Mouse (Mus musculus) ES-Bruce4 (cell line): ENCODE data around the gene Smarca5. TPM values are rescaled to one million over a fixed set of nuclear protein-coding genes. Genes with fewer than 3 reads are reported as not detected.
"Not testable (repeated sequence)": the region's sequence is repeated elsewhere in the genome, so short reads cannot be mapped to it uniquely, and the experiment has no call there.

Source experiments
- H3K27ac ChIP-seq: 2 replicates; pipeline ENCODE4 v1.5.1; 2012; ENCODE audit warnings: low read length, inconsistent platforms; ENCODE audit not compliant: insufficient read depth
- H3K27me3 ChIP-seq: 2 replicates; pipeline ENCODE4 v1.6.1; 2012; ENCODE audit warnings: mild to moderate bottlenecking, low read length, inconsistent platforms; ENCODE audit not compliant: control insufficient read depth, poor library complexity, insufficient read depth, severe bottlenecking
- H3K36me3 ChIP-seq: 2 replicates; pipeline ENCODE4 v1.6.1; 2012; ENCODE audit warnings: inconsistent platforms, mild to moderate bottlenecking, low read length, moderate library complexity; ENCODE audit not compliant: control insufficient read depth, poor library complexity, insufficient read depth, severe bottlenecking
- H3K4me1 ChIP-seq: one replicate; pipeline ENCODE4 v1.8.1; 2011; ENCODE audit warnings: low read length; ENCODE audit not compliant: control insufficient read depth, insufficient read depth
- H3K4me3 ChIP-seq: 2 replicates; pipeline ENCODE4 v1.5.1; 2011; ENCODE audit warnings: low read depth, mild to moderate bottlenecking, low read length
- H3K9ac ChIP-seq: 2 replicates; pipeline ENCODE4 v1.6.1; 2012; ENCODE audit warnings: low read depth, mild to moderate bottlenecking, inconsistent platforms; ENCODE audit not compliant: poor library complexity, severe bottlenecking
- H3K9me3 ChIP-seq: replicated peaks from 2 replicates; pipeline ENCODE4 v1.6.1; 2012; ENCODE audit warnings: mild to moderate bottlenecking, low read length, inconsistent platforms; ENCODE audit not compliant: control insufficient read depth, poor library complexity, insufficient read depth, severe bottlenecking
- CTCF ChIP-seq: IDR thresholded peaks from one replicate; pipeline ENCODE4 v1.8.1; 2011; ENCODE audit warnings: low read depth, low read length
- EP300 ChIP-seq: IDR thresholded peaks from 2 replicates; pipeline ENCODE4 v1.6.1; 2011; ENCODE audit warnings: low read depth, low read length; ENCODE audit not compliant: insufficient read depth
- POLR2A ChIP-seq: IDR thresholded peaks from one replicate; pipeline ENCODE4 v1.8.1; 2011; ENCODE audit warnings: low read length; ENCODE audit not compliant: insufficient read depth
- polyA plus RNA-seq: library from polyadenylated mRNA; stranded (reverse); fragments of >200 nt; gene quantifications from 2 replicates; pipeline ENCODE4 v1.2.4, GENCODE M21; 2011; ENCODE audit warnings: low read depth; ENCODE audit not compliant: missing spikeins, insufficient read depth, insufficient read length

The Smarca5 gene
- 142 and 155 TPM in 2 replicates for polyA plus RNA-seq

- H3K4me1 ChIP-seq, H3K9me3 ChIP-seq, H3K27me3 ChIP-seq: not testable (repeated sequence)
- Histone ChIP-seq H3K4me3 (peak within 1 kb of the TSS; percentile 73), H3K9ac (peak within 1 kb of the TSS; percentile 91), H3K27ac (peak within 1 kb of the TSS; percentile 87), H3K36me3 (peaks cover 14% of the 10 kb centered on the region)
- TF ChIP-seq POLR2A, result peak; percentile 56
Measured at GRCm38 (mm10) chr8:80739155-80739924, at the start of gene Smarca5. TSS of gene Smarca5 (minus strand) at chr8:80739497.

GRCm38 (mm10) chr8:80784559-80784958, 45.3 kb upstream of the Smarca5 start:
- H3K9me3 ChIP-seq, result 0 out of 2 replicates have a peak, but pooled peaks cover 5% of the 10 kb centered on the region
- peaks cover 85% of the 10 kb centered on the region for H3K36me3 ChIP-seq
- no peak overlapping the region for H3K9ac ChIP-seq
- H3K4me1 ChIP-seq, result no peaks in the 10 kb centered on the region
- H3K27me3 ChIP-seq, result no peaks in the 10 kb centered on the region
- no peak overlapping the region for H3K27ac ChIP-seq
- TF ChIP-seq CTCF, result no peak
- TF ChIP-seq EP300, result no peak
- no peak for TF ChIP-seq POLR2A
- no peak overlapping the region for H3K4me3 ChIP-seq

- no peak for TF ChIP-seq POLR2A
- TF ChIP-seq CTCF, result no peak
- no peak for TF ChIP-seq EP300
- H3K27me3 ChIP-seq, result no peaks in the 10 kb centered on the region
- H3K36me3 ChIP-seq, result peaks cover 80% of the 10 kb centered on the region
- no peaks in the 10 kb centered on the region for H3K4me1 ChIP-seq
- H3K27ac ChIP-seq, result no peak overlapping the region
- no peak overlapping the region for H3K9ac ChIP-seq
- 0 out of 2 replicates have a peak, but pooled peaks cover 5% of the 10 kb centered on the region for H3K9me3 ChIP-seq
- no peak overlapping the region for H3K4me3 ChIP-seq
Measured at GRCm38 (mm10) chr8:80783271-80783670, 44.0 kb upstream of the Smarca5 start.

GRCm38 (mm10) chr8:80781338-80781737, 42.0 kb upstream of the Smarca5 start:
- Histone ChIP-seq H3K27ac (no peak overlapping the region), H3K4me1 (no peaks in the 10 kb centered on the region), H3K9me3 (0 out of 2 replicates have a peak, but pooled peaks cover 5% of the 10 kb centered on the region), H3K4me3 (no peak overlapping the region), H3K9ac (no peak overlapping the region), H3K27me3 (no peaks in the 10 kb centered on the region), H3K36me3 (peaks cover 80% of the 10 kb centered on the region)
- TF ChIP-seq CTCF (no peak), EP300 (no peak), POLR2A (no peak)

- TF ChIP-seq CTCF (no peak), POLR2A (no peak), EP300 (no peak)
- Histone ChIP-seq H3K36me3 (peaks cover 72% of the 10 kb centered on the region), H3K27ac (no peak overlapping the region), H3K9me3 (0 out of 2 replicates have a peak, but pooled peaks cover 5% of the 10 kb centered on the region), H3K4me1 (no peaks in the 10 kb centered on the region), H3K9ac (no peak overlapping the region), H3K27me3 (no peaks in the 10 kb centered on the region), H3K4me3 (no peak overlapping the region)
Measured at GRCm38 (mm10) chr8:80780271-80780670, 41.0 kb upstream of the Smarca5 start.

GRCm38 (mm10) chr8:80776436-80776835, 37.1 kb upstream of the Smarca5 start:
- no peak overlapping the region for H3K9ac ChIP-seq
- H3K4me3 ChIP-seq, result no peak overlapping the region
- TF ChIP-seq EP300 (no peak), CTCF (no peak), POLR2A (no peak)
- H3K27ac ChIP-seq, result no peak overlapping the region
- peaks cover 70% of the 10 kb centered on the region for H3K36me3 ChIP-seq
- no peaks in the 10 kb centered on the region for H3K4me1 ChIP-seq
- no peaks in the 10 kb centered on the region for H3K9me3 ChIP-seq
- no peaks in the 10 kb centered on the region for H3K27me3 ChIP-seq
